Mouse (Mus musculus): ENCODE data around the gene Zcchc24. TPM values are rescaled to one million over a fixed set of nuclear protein-coding genes. Genes with fewer than 3 reads are reported as not detected.

The Zcchc24 gene
- total and polyA plus RNA-seq, 3 experiments: 0.05 TPM; not detected in 2

- ATAC-seq (ENCODE audit: extremely low read depth, insufficient number of reproducible peaks, low FRiP score, poor library complexity, severe bottlenecking) (no peak), DNase-seq (ENCODE audit: low spot score) (no peak)
- no peak overlapping the region for H3K4me3 ChIP-seq (ENCODE audit: low read depth, low read length)
- H3K9me3 ChIP-seq (replicated peaks): no peaks in the 10 kb centered on the region
- no peak for TF ChIP-seq GATA2 (IDR thresholded peaks at IDR 0.05; ENCODE audit: borderline replicate concordance, low read depth, low read length)
- TF ChIP-seq CTCF (IDR thresholded peaks at IDR 0.05; ENCODE audit: low read depth, low read length): no peak
- TF ChIP-seq GATA1 (IDR thresholded peaks at IDR 0.05; ENCODE audit: borderline replicate concordance, low read length): no peak
- TF ChIP-seq POLR2AphosphoS5 (IDR thresholded peaks at IDR 0.05; ENCODE audit: insufficient replicate concordance, low read depth, low read length): no peak
- TF ChIP-seq TAL1 (conservative IDR thresholded peaks at IDR 0.05; ENCODE audit: low read depth, low read length): no peak
- no peaks in the 10 kb centered on the region for H3K36me3 ChIP-seq (replicated peaks)
- no peaks in the 10 kb centered on the region for H3K4me1 ChIP-seq (ENCODE audit: insufficient read depth, low read depth, low read length)
- peaks cover 3% of the 10 kb centered on the region for H3K27me3 ChIP-seq (ENCODE audit: insufficient read depth, low read length)
Measured at GRCm38 (mm10) chr14:25803246-25803809, 34.5 kb upstream of the Zcchc24 start.

- no peak overlapping the region for H3K4me3 ChIP-seq (ENCODE audit: low read depth, low read length)
- no peak for ATAC-seq (ENCODE audit: extremely low read depth, insufficient number of reproducible peaks, low FRiP score, poor library complexity, severe bottlenecking)
- TF ChIP-seq TAL1 (conservative IDR thresholded peaks at IDR 0.05; ENCODE audit: low read depth, low read length) (no peak), GATA1 (IDR thresholded peaks at IDR 0.05; ENCODE audit: borderline replicate concordance, low read length) (no peak), POLR2AphosphoS5 (IDR thresholded peaks at IDR 0.05; ENCODE audit: insufficient replicate concordance, low read depth, low read length) (no peak), GATA2 (IDR thresholded peaks at IDR 0.05; ENCODE audit: borderline replicate concordance, low read depth, low read length) (no peak), CTCF (IDR thresholded peaks at IDR 0.05; ENCODE audit: low read depth, low read length) (no peak)
- no peaks in the 10 kb centered on the region for H3K36me3 ChIP-seq (replicated peaks)
- DNase-seq (ENCODE audit: low spot score): no peak
- no peaks in the 10 kb centered on the region for H3K9me3 ChIP-seq (replicated peaks)
- H3K27me3 ChIP-seq (ENCODE audit: insufficient read depth, low read length): peaks cover 3% of the 10 kb centered on the region
- H3K4me1 ChIP-seq (ENCODE audit: insufficient read depth, low read depth, low read length): no peaks in the 10 kb centered on the region
Measured at GRCm38 (mm10) chr14:25802511-25802910, 33.7 kb upstream of the Zcchc24 start.

GRCm38 (mm10) chr14:25800166-25800960 lies 31.5 kb upstream of the Zcchc24 start:
- no peaks in the 10 kb centered on the region for H3K4me1 ChIP-seq (ENCODE audit: insufficient read depth, low read depth, low read length)
- H3K36me3 ChIP-seq (replicated peaks): no peaks in the 10 kb centered on the region
- peak; percentile 39 for DNase-seq (ENCODE audit: low spot score)
- H3K27me3 ChIP-seq (ENCODE audit: insufficient read depth, low read length): peaks cover 2% of the 10 kb centered on the region
- TF ChIP-seq POLR2AphosphoS5 (IDR thresholded peaks at IDR 0.05; ENCODE audit: insufficient replicate concordance, low read depth, low read length) (no peak), CTCF (IDR thresholded peaks at IDR 0.05; ENCODE audit: low read depth, low read length) (peak; percentile 88)
- no peaks in the 10 kb centered on the region for H3K9me3 ChIP-seq (replicated peaks)
- peak; percentile 22; the same call in 1 of the 2 replicates for ATAC-seq (ENCODE audit: extremely low read depth, insufficient number of reproducible peaks, low FRiP score, poor library complexity, severe bottlenecking)
- no peak overlapping the region for H3K4me3 ChIP-seq (ENCODE audit: low read depth, low read length)

GRCm38 (mm10) chr14:25796619-25797018 lies 27.8 kb upstream of the Zcchc24 start:
- ATAC-seq (ENCODE audit: extremely low read depth, insufficient number of reproducible peaks, low FRiP score, poor library complexity, severe bottlenecking) (no peak), DNase-seq (ENCODE audit: low spot score) (no peak)
- Histone ChIP-seq H3K4me3 (ENCODE audit: low read depth, low read length) (no peak overlapping the region), H3K27me3 (ENCODE audit: insufficient read depth, low read length) (peaks cover 2% of the 10 kb centered on the region), H3K4me1 (ENCODE audit: insufficient read depth, low read depth, low read length) (no peaks in the 10 kb centered on the region), H3K9me3 (replicated peaks) (no peaks in the 10 kb centered on the region), H3K36me3 (replicated peaks) (no peaks in the 10 kb centered on the region)
- TF ChIP-seq GATA1 (IDR thresholded peaks at IDR 0.05; ENCODE audit: borderline replicate concordance, low read length) (no peak), POLR2AphosphoS5 (IDR thresholded peaks at IDR 0.05; ENCODE audit: insufficient replicate concordance, low read depth, low read length) (no peak), GATA2 (IDR thresholded peaks at IDR 0.05; ENCODE audit: borderline replicate concordance, low read depth, low read length) (no peak), TAL1 (conservative IDR thresholded peaks at IDR 0.05; ENCODE audit: low read depth, low read length) (no peak), CTCF (IDR thresholded peaks at IDR 0.05; ENCODE audit: low read depth, low read length) (no peak)

GRCm38 (mm10) chr14:25795561-25796174 lies 26.8 kb upstream of the Zcchc24 start:
- H3K4me3 ChIP-seq (ENCODE audit: low read depth, low read length): no peak overlapping the region
- ATAC-seq (ENCODE audit: extremely low read depth, insufficient number of reproducible peaks, low FRiP score, poor library complexity, severe bottlenecking) (no peak), DNase-seq (ENCODE audit: low spot score) (no peak)
- H3K9me3 ChIP-seq (replicated peaks): no peaks in the 10 kb centered on the region
- no peak for TF ChIP-seq POLR2AphosphoS5 (IDR thresholded peaks at IDR 0.05; ENCODE audit: insufficient replicate concordance, low read depth, low read length)
- TF ChIP-seq GATA2 (IDR thresholded peaks at IDR 0.05; ENCODE audit: borderline replicate concordance, low read depth, low read length): no peak
- TF ChIP-seq CTCF (IDR thresholded peaks at IDR 0.05; ENCODE audit: low read depth, low read length): no peak
- TF ChIP-seq TAL1 (conservative IDR thresholded peaks at IDR 0.05; ENCODE audit: low read depth, low read length): no peak
- no peak for TF ChIP-seq GATA1 (IDR thresholded peaks at IDR 0.05; ENCODE audit: borderline replicate concordance, low read length)
- H3K4me1 ChIP-seq (ENCODE audit: insufficient read depth, low read depth, low read length): no peaks in the 10 kb centered on the region
- no peaks in the 10 kb centered on the region for H3K36me3 ChIP-seq (replicated peaks)
- peaks cover 2% of the 10 kb centered on the region for H3K27me3 ChIP-seq (ENCODE audit: insufficient read depth, low read length)

GRCm38 (mm10) chr14:25795067-25795466 lies 26.2 kb upstream of the Zcchc24 start:
- no peaks in the 10 kb centered on the region for H3K36me3 ChIP-seq (replicated peaks)
- ATAC-seq (ENCODE audit: extremely low read depth, insufficient number of reproducible peaks, low FRiP score, poor library complexity, severe bottlenecking) (no peak), DNase-seq (ENCODE audit: low spot score) (no peak)
- no peak overlapping the region for H3K4me3 ChIP-seq (ENCODE audit: low read depth, low read length)
- H3K4me1 ChIP-seq (ENCODE audit: insufficient read depth, low read depth, low read length): no peaks in the 10 kb centered on the region
- TF ChIP-seq CTCF (IDR thresholded peaks at IDR 0.05; ENCODE audit: low read depth, low read length): no peak
- no peak for TF ChIP-seq POLR2AphosphoS5 (IDR thresholded peaks at IDR 0.05; ENCODE audit: insufficient replicate concordance, low read depth, low read length)
- TF ChIP-seq GATA2 (IDR thresholded peaks at IDR 0.05; ENCODE audit: borderline replicate concordance, low read depth, low read length): no peak
- TF ChIP-seq GATA1 (IDR thresholded peaks at IDR 0.05; ENCODE audit: borderline replicate concordance, low read length): no peak
- no peak for TF ChIP-seq TAL1 (conservative IDR thresholded peaks at IDR 0.05; ENCODE audit: low read depth, low read length)
- H3K9me3 ChIP-seq (replicated peaks): no peaks in the 10 kb centered on the region
- peaks cover 2% of the 10 kb centered on the region for H3K27me3 ChIP-seq (ENCODE audit: insufficient read depth, low read length)

Data from G1E (cell line).